Mouse (Mus musculus): ENCODE data around the gene 1500011B03Rik.
"Not testable (repeated sequence)": the region's sequence is repeated elsewhere in the genome, so short reads cannot be mapped to it uniquely, and the experiment has no call there.

Gene 1500011B03Rik

GRCm38 (mm10) chr5:114822796-114823688, at the start of gene 1500011B03Rik:
Gene 1500011B03Rik, minus strand, starts transcription at chr5:114823468.
- DNase-seq (ENCODE audit: low spot score in 2 of 2), result peak; percentile 76 to 77

DNA sequence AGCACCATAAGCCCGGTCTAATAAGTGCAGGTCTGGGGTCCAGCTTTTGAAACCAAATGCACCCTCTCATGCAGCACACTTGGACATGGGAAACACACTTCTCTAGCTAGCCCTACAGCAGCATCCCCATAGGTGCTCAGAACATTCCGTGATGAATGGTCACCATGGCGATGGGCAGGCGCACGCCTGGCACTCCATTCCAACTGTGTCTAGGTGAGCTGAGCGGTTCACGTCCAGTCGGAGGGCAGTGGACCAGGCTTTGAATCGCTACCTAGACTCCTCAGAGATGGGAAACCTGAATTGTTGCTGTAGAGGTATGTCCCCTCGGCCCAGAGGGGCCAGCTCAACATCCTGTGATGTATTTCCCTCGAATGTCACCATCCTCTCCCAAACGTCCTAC, 42.0 kb upstream of the 1500011B03Rik start:
- DNase-seq (ENCODE audit: low spot score in 2 of 2), result no peak

GRCm38 (mm10) chr5:114864813-114865212, 41.5 kb upstream of the 1500011B03Rik start:
- DNase-seq (ENCODE audit: low spot score in 2 of 2), result no peak

GRCm38 (mm10) chr5:114861730-114862129, 38.5 kb upstream of the 1500011B03Rik start:
- no peak for DNase-seq (ENCODE audit: low spot score in 2 of 2)

- DNase-seq (ENCODE audit: low spot score in 2 of 2), result peak; percentile 80 to 81
Measured at GRCm38 (mm10) chr5:114859253-114859652, 36.0 kb upstream of the 1500011B03Rik start.

DNA sequence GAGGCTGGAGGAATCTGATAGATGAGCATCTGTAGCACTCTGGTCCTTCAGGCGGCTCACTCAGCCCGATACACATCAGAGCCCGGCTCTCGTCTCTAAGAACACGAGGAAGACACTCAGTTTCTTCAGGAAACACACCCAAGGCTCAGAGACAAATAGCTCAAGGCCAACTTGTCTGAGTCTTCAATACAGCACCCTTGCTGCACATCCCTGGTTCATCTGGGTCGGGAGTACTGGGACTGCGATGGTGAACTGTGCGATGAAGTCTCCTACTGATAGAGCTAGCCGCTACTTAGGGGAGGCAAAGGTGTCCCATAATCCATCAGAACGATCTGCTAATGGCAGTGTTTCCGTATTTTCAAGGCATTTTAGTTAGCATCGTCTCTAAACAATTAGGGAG, 35.3 kb upstream of the 1500011B03Rik start, which contains the start of gene Gm9936:
Gene Gm9936 (minus strand): TSS at position 101 of the 400 bp plus-strand sequence.
- no peak for DNase-seq (ENCODE audit: low spot score in 2 of 2)

DNA sequence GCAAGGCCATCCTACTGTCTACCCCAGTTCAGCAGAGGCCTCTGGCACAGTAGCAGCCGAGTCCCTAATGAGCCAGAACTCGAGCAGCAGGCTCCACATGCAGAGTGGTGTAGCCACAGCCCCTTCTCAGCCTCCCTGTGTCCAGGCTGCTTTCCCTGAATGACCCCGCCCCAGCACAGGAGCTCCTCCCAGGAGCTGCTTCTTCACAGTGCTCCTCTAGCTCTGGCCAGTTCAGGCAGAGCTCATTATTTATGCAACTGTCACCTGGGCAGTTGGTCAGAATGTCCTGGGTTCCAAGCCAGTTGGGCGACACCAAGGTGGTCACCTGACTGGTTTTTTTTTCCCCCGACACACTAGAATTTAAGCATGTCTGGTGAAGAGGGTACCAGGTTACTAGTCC, 30.1 kb upstream of the 1500011B03Rik start, which contains the start of gene 4930519G04Rik:
Gene 4930519G04Rik (plus strand): TSS at position 301 of the 400 bp plus-strand sequence.
- DNase-seq (ENCODE audit: low spot score in 2 of 2), result not testable (repeated sequence)

GRCm38 (mm10) chr5:114851565-114852236, 28.4 kb upstream of the 1500011B03Rik start:
- DNase-seq (ENCODE audit: low spot score in 2 of 2), result no peak

- DNase-seq (ENCODE audit: low spot score in 2 of 2), result not testable (repeated sequence)
Measured at GRCm38 (mm10) chr5:114844371-114844770, 21.1 kb upstream of the 1500011B03Rik start.

GRCm38 (mm10) chr5:114842674-114843073, 19.4 kb upstream of the 1500011B03Rik start:
- no peak for DNase-seq (ENCODE audit: low spot score in 2 of 2)

GRCm38 (mm10) chr5:114842155-114842554, 18.9 kb upstream of the 1500011B03Rik start:
- DNase-seq (ENCODE audit: low spot score in 2 of 2), result not testable (repeated sequence)

DNA sequence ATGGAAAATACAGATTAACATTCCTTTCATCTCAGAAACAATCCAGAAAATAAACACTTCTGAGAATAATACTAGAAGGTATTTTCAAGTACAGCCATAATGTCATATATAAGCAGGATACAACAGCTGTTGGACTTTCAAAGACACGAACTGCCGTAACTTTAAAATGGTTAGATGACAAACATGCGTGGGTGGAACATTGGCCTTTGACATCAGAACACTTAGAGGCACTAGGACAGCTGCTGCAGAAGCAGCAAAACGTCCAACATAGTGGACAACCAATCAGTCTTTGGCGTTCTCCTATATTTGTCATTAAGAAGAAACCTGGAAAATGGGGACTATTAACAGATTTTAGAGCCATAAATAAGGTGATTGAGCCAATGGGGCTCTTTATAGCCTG, 17.2 kb upstream of the 1500011B03Rik start:
- not testable (repeated sequence) for DNase-seq (ENCODE audit: low spot score in 2 of 2)

GRCm38 (mm10) chr5:114836886-114837285, 13.6 kb upstream of the 1500011B03Rik start:
- no peak for DNase-seq (ENCODE audit: low spot score in 2 of 2)

DNA sequence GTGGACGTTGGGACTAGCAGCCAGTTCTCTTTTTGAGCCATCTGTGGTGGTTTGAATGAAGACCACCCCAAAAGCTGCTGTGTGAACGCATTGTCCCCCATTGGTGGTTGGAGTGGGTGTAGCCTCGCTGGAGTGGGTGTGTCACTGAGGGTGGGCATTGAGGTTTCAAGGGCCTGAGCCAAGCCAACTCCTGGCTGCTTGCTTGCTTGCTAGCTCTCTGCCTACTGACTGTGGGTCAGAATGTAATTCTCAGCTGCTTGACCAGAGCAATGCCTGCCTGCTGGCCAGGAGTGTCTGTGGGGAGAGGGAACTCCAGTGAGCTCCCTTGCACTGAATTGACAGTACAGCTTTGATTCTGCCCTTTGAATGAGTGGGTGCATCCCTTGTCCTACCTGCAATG, 6.5 kb upstream of the 1500011B03Rik start:
- DNase-seq (ENCODE audit: low spot score in 2 of 2), result no peak

- no peak for DNase-seq (ENCODE audit: low spot score in 2 of 2)
Measured at GRCm38 (mm10) chr5:114827427-114827826, 4.2 kb upstream of the 1500011B03Rik start.

DNA sequence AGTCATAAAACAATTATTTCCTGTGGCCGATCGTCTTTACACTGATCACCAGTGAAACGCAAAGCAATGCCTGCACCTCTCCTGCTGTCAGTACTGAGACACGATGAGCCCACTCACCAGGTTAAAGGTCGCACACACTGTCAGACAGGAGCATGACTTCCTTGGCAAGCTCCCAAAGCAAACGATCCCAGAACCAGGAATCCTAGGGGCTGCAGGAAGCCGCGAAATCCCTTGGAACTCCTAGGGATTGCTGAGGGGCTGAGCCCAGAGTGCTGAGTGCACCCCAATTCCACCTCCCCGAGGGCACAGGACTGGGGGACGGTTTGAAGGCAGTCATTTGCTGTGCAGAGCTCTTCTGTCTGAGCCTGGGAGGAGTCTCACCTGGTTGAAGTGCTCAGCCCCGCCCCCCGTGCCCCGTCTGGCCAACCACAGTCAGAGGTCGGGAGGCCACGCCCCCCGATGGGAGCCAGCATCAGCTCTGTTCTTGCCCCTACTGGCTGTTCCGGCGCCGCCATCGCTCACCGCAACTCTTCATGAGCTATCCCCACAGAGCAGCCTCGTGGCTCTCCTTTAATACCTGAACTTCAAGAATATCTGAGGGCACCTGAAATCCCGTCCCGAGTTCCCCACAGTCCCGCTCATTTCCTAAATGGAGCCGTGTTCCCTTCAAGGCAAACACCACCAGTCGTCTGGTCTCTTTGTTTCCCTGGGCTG, 2.9 kb upstream of the 1500011B03Rik start:
- no peak for DNase-seq (ENCODE audit: low spot score in 2 of 2)

DNA sequence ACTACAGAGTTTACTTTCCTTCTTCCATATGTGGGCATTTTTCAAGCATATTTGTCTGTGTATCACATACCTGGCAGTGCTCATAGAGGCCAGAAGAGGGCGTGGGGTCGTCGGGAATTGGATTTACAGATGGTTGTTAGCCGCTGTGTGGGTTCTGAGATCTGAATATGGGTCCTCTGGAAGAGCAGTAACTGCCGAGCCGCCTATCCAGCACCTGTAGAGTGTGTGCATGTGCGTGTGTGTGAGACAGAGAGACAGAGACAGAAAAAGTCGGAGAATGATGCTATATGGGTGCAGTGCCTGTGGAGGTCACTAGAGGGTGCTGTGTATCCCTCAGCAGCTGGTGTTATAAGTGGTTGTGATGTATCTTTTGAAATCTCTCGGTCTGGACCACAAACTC, 929 bp upstream of the 1500011B03Rik start:
- peak in 1 of 2 experiments; percentile 65 for DNase-seq (ENCODE audit: low spot score in 2 of 2)

DNA sequence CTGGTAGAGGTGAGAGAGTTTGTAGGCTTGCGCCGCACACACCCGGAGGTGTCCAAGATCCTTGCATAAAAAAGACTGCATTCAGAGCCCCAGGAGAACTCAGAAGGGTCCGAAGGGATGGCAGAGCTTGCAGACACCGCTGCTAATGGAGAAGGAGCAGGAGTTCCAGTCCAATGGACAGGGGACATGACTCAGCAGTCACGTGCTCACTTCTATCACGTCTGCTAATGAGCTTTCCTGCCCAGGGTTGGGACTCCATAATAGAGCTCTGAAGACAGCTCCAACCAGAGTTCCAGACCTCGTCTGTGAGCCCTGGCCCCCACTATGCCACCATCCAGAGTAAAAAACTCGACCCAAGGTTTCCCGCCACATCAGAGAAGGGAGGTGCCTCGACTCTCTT, 5.1 kb downstream of the 1500011B03Rik start:
- DNase-seq (ENCODE audit: low spot score in 2 of 2), result no peak

DNA sequence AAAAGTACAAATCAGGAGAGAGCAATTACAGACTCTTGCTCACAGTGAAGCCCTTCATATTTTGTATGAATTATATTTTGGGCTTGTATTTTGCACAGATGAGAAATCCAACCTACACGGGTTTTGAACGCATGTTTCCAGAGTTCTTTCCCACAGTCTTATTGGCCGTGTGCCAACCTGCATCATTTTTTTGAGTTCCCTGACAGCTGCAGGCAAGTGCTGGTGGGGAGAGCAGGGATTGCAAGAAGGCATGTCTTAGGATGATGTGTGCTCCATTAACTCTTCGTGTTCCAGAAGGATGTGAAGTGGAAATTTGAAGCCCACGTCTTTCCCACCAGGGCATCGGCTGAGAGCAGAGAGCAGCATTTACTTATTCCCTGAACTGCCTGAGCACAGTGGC, 6.7 kb downstream of the 1500011B03Rik start:
- no peak for DNase-seq (ENCODE audit: low spot score in 2 of 2)

DNA sequence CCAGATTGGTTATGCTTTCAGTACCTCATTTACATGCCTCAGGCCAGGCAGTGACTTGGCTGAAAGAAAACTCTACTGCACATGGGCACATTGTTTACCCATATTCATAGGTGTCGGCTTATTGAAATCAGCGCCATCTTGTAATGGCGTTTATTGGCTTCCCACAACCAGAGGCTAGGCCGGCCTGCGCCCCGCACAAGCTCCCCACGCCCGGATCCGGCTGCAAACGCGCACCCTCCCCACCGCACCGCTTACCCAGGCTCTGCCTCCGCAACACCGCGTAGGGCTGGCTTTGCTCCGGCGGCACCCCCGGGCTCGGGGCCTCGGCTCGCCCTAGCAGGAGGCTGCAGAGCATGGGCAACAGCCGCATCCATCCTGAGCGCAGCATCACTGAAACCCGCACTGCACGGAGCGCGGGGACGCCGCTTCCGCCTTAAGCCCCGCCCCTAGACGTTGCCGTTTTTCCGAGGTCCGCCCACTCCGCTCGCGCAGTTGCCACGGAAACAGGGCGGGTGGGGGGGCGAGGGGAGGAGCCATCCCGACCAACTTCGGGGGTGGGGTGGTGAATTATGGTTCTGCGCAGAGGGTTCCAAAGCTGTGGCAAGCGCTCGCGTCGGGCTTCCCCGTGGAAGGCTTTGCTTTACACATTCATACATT, 9.6 kb downstream of the 1500011B03Rik start:
- peak; percentile 89 to 91 for DNase-seq (ENCODE audit: low spot score in 2 of 2)

DNA sequence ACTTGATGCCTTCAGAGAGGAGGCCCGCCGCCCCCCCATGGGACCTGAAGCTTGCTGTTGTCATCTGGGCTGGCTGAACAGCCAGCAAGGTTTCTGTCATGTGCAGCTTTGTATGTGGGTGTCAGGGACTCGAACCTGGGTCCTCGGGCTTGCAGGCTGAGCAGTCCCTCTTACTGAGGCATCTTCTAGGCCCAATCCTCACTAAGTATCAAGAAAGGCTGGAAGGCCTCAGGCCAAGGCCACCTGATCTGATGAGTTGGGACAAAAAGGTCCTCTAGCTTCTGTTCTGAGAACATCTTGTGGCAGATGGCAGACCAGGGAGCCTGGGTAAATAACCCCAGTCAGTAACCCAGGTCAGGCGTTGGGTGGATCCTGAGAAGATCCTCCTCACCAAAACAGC, 13.4 kb downstream of the 1500011B03Rik start:
- DNase-seq (ENCODE audit: low spot score in 2 of 2), result no peak
